Mouse (Mus musculus): ENCODE data around the gene Kcnb1.
A peak's percentile ranks its signal among the peaks of the same experiment; 100 is the strongest.

Kcnb1 gene

GRCm38 (mm10) chr2:167077199-167077962 lies 112.6 kb downstream of the Kcnb1 start:
- no peak for DNase-seq

GRCm38 (mm10) chr2:167076759-167077158 lies 113.2 kb downstream of the Kcnb1 start:
- no peak for DNase-seq

- DNase-seq, result no peak
Observed at GRCm38 (mm10) chr2:167076352-167076751, 113.6 kb downstream of the Kcnb1 start.

GRCm38 (mm10) chr2:167074587-167074986 lies 115.4 kb downstream of the Kcnb1 start:
- DNase-seq, result no peak

- peak; percentile 98 for DNase-seq
Observed at GRCm38 (mm10) chr2:167071641-167072601, 118.0 kb downstream of the Kcnb1 start.

- no peak for DNase-seq
Observed at GRCm38 (mm10) chr2:167071266-167071640, 118.7 kb downstream of the Kcnb1 start.

GRCm38 (mm10) chr2:167070341-167070740 lies 119.6 kb downstream of the Kcnb1 start:
- DNase-seq, result no peak

GRCm38 (mm10) chr2:167067575-167067974 lies 122.4 kb downstream of the Kcnb1 start:
- DNase-seq, result no peak

GRCm38 (mm10) chr2:167066528-167067516 lies 123.1 kb downstream of the Kcnb1 start:
- no peak for DNase-seq

GRCm38 (mm10) chr2:167066031-167066430 lies 123.9 kb downstream of the Kcnb1 start:
- DNase-seq, result no peak

GRCm38 (mm10) chr2:167064601-167065295 lies 125.2 kb downstream of the Kcnb1 start:
- no peak for DNase-seq

GRCm38 (mm10) chr2:167063906-167064496 lies 126.0 kb downstream of the Kcnb1 start:
- no peak for DNase-seq

- DNase-seq, result peak; percentile 97
Observed at GRCm38 (mm10) chr2:167062965-167063880, 126.7 kb downstream of the Kcnb1 start, which contains the start of gene Znfx1. TSS of gene Znfx1 (minus strand) at chr2:167063015.

- peak; percentile 98 for DNase-seq
Observed at GRCm38 (mm10) chr2:167062497-167062911, 127.5 kb downstream of the Kcnb1 start.

GRCm38 (mm10) chr2:167061381-167062034 lies 128.4 kb downstream of the Kcnb1 start:
- no peak for DNase-seq

- DNase-seq, result no peak
Observed at GRCm38 (mm10) chr2:167060761-167061160, 129.2 kb downstream of the Kcnb1 start.

GRCm38 (mm10) chr2:167060360-167060759 lies 129.6 kb downstream of the Kcnb1 start:
- peak; percentile 34 for DNase-seq

- no peak for DNase-seq
Observed at GRCm38 (mm10) chr2:167059960-167060359, 130.0 kb downstream of the Kcnb1 start.

GRCm38 (mm10) chr2:167059536-167059935 lies 130.4 kb downstream of the Kcnb1 start:
- DNase-seq, result no peak

All from lung, postnatal 36 days (tissue).